Mouse (Mus musculus) kidney, postnatal 4 days (tissue): Measurements from ENCODE around the gene Igfbp5.

Experiments used
- DNase-seq, 2 experiments: peaks; one replicate each; pipeline ENCODE4 v3.0.0; 2021; ENCODE audit warnings: mixed read lengths in 2 of 2

Igfbp5 gene

DNA sequence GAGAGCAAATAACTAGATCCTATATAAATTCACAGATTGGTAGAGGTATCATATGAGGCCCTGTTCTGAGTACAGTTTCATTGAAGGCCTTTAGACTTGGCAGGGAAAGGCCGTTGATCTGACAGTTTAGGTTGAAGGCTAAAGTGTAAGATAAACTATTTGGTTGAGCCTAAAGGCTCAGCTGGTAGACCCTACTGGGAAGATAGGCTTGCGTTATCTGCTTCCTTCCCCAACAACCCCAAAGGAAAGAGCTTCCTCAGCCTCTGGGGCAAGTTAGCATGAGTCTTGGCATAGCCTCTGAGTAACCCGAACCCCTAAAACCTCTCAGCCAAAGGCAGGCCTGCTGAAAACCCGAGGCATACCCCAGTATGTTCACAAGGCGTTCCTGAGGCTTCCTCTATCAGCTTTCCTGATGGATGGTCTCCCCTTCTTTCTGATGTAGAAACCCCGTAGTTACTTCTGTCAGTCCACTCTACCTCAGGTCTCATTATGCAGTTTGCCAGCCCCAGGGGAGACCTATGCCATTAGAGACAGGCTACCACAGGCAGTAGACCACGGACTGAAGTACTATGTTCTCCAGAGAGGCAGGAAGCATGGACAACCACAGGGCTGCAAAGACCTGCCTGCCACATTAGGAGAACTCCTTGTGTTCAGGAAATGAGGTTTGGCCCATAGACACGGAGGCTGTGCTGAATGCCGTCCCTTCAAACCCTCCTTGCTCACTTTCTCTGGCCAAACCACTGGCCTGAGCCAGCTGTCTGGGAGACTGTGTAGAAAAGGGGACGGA is 6.1 kb downstream of the Igfbp5 start:
- DNase-seq = no peak

DNA sequence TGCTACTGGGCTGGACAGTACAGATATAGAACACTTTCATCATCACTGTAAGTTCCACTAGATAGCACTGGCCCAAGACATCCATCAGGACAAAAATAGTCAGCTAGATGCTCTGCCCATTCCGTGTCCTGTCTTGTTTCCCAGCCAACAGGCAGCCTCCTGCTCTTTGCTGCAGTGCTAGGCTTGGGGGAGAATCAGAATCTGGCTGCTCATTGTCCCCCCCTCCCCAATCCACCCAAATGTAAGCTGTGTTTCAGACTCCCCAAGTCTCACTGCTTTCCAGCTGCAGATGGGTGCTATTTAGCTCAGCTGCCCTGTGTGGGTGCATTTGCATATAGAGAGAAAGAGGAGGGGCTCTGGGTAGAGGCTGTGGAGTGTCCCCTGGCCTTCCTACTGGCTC is 7.3 kb downstream of the Igfbp5 start:
- DNase-seq = no peak

DNA sequence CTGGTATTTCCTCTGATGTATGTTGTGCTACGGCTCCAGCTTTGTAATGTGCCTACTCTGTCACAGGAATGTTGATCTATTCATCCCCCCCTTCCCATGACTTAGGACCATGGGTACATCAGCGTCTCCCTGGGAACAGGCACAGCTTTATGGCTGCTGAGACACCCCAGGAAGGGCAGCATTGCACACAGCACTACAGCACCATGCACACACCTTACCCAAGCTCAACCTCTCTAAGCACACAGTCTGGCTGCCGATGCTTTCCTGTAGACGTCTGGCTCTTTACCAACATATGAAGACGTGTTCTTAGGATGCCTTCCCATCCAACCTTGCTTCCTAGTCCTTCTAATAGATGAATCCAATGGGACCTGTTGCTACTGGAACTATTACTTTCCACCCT is 8.3 kb downstream of the Igfbp5 start:
- DNase-seq = no peak

DNA sequence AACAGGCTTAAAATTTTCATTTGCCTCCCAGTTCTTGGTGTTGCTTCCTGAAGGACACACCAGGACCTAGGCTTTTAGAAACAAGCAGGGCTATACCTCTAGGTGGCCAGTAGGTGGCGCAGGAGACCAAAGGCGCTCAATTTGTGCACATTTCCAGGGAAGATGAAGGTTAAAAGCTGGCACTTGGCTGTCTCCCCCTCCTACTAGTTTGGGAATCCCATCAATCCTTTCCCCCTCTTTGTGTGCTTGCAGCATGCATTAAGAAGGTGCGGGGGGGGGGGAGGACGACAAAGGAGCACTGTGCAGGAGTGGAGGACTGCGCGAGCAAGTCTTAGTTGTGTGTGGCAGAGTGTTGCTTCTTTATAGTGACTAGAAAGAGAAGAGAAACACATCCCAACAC is 8.8 kb downstream of the Igfbp5 start:
- peak; percentile 88 to 89 for DNase-seq

DNA sequence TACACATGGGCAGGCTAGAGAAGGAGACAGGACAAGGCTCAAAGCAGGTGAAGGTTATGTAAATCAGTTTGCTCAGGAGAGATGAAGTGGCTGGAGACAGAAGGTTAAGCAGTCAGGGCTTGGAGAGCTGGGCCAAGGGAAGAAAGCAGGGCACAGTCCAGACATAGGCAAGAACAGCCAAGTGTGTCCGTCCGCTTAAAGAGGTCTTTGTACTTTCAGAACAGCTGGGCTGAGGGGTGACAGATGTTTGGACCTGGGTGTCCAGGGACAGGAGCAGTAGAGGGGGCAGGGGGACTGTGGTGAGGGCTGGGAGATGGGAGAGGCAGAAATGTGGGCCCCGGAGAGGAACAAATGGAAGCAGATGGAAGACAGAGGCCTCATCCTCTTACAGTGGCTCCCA is 10.4 kb downstream of the Igfbp5 start:
- DNase-seq = no peak

DNA sequence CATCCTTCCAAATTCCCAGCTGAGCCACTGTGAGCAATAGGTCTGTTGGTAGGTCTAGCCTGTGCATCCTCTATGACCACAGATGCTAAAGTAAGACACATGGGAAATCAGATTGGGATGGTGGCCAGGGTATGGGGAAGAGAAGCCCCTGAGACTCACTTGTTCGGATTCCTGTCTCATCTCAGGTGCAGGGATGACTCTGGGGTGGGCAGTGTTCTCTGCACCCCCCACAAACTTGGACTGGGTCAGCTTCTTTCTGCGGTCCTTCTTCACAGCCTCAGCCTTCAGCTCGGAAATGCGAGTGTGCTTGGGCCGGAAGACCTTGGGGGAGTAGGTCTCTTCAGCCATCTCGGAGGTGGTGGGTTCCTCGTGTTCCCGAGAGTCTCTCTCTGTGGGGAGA is 11.0 kb downstream of the Igfbp5 start:
- DNase-seq = no peak

DNA sequence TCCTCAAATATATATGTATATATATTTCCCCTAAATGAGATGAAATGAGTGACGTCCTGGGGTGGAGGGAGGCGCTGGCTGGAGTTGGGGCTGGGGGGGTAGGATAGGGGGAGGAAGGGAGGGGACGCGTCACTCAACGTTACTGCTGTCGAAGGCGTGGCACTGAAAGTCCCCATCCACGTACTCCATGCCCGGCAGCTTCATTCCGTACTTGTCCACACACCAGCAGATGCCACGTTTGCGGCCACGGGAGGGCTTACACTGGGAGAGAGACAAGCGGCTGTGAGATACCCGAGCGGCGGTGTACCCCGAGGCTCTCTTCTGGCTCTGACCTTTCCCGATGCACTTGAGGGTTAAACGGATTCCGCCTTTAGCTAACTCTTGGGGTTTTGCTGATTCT is 12.4 kb downstream of the Igfbp5 start:
- no peak for DNase-seq

DNA sequence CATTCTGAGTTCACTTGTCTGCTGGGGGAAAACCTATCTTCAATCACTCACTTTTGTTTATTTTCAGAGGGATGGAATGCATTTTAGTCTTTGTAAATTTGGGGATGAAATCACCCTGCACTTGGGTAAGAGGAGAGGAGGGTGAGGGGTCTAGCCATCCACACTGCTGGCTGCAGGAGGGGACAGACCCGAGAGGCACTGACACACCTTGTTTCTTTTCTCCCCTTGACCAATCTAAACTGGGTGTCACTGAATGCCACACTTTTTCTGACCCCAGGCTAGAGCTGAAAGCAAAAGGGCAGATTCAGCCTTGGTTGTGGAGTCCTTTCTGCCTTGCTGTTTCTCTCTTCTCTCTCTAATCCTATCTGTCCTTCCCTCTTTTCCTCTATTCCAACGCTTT is 13.0 kb downstream of the Igfbp5 start:
- no peak for DNase-seq

DNA sequence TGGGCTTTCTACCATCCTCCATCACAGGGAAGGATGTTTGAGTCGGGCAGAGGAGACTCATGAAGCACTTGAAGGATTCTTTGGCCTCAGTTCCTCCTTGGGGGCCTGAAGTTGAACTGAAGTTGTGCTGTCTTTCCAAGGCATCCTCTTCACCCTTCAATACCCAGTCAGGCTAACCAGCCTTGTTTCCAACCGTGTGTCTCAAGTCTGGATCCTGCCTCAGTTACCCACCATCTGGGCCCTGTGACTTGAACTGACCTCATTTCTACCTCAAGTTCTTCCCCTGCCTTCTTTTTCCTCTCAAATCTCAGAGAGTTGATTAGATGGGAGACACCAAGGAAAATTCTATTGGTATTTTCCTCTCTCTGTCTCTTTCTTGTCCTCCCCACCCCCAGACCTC is 14.2 kb downstream of the Igfbp5 start:
- no peak for DNase-seq

DNA sequence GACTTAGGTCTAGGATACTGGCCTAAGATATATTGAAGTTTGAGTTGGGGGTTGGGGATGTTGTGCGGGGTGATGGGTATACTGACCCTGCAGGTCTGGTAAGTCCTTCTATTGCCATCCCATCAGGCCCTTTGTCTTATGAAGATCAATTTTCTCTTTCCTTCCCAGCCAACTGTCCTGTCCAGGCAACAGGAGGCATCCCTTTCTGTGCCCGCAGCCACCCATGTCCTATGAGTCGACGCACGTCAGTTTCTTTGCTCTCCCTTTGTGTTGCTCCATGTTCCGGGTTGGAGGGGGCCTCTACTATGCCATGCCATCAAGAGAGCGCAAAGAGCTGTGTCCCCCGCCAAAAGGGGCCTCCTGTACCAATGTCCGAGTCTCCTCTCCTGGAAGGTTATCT is 14.7 kb downstream of the Igfbp5 start:
- no peak for DNase-seq

DNA sequence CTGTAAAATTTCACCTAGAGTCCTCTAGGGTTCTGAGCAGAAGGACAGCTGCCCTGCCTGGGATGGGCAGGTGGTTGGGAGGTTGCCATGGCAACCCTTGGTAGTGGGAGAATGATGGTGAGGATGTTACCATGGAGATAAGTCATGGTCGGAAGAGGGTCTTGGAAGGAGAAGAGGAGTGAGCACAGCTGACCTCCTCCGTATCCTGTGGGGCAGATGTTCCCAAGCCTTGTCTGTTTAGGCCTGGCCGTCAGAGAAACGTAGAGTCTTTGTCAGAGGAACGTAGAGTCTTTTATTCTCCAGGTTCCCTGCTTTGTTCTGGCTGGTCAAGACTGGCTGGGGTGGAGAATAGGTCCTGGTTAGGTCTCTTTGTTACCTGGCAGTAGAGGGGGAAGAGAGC is 15.8 kb downstream of the Igfbp5 start:
- DNase-seq = no peak

DNA sequence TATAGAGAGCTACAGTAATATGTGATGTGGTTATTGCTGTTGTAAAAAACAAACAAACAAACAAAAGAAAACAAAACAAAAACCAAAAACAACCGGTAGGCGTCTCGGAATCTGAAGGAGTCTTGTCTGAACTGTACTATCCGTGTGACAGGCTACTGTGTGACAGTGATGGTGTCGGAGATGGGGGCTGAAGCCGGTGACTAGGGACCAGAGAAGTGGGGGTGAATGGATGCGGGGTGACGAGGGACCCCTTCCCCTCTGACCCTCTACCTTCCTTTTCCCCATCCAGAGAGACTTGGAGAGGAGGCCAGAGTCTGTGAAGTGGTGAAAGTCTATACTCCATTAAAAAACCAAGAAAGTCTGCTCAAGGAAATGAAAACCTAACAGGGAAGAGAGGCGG is 16.4 kb downstream of the Igfbp5 start:
- DNase-seq = no peak

DNA sequence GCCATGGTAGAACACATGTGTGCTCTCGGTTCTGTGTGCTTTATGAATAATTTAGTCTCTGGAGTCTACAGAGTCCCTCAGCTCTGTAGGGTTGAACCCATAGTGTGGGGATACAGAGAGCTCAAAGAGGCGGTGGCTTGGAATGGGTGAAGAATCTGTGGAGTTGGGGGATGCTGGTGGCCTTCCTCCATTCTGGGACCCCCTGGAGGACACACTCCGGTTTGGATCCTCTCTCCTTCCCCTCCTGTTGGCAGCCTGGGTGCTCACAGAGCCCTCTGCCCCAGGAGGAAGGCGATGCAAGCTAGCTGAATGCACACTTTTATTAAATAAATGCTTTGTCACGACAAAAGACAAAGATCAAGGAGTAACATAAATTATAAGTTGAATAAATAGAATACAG is 17.1 kb downstream of the Igfbp5 start:
- no peak for DNase-seq

DNA sequence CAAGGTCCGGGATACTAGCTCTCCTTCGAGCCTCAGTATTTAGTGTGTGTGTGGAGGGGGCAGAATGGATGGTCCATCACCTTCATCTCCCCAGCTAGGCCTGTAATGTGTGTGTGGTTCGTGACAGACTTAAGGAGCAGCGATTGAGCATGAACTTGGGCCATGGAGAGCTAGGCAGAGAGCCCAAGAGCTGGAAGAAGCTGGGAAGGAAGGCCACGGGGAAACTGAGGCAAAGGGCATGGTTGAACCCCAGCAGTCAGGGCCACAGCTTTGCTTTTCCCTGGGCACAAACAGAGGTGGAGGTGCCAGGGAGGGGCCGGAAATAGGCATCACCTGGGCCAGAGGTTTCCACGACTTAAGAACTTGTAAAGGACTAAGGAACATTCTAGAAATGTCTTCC is 17.5 kb downstream of the Igfbp5 start:
- DNase-seq = no peak

DNA sequence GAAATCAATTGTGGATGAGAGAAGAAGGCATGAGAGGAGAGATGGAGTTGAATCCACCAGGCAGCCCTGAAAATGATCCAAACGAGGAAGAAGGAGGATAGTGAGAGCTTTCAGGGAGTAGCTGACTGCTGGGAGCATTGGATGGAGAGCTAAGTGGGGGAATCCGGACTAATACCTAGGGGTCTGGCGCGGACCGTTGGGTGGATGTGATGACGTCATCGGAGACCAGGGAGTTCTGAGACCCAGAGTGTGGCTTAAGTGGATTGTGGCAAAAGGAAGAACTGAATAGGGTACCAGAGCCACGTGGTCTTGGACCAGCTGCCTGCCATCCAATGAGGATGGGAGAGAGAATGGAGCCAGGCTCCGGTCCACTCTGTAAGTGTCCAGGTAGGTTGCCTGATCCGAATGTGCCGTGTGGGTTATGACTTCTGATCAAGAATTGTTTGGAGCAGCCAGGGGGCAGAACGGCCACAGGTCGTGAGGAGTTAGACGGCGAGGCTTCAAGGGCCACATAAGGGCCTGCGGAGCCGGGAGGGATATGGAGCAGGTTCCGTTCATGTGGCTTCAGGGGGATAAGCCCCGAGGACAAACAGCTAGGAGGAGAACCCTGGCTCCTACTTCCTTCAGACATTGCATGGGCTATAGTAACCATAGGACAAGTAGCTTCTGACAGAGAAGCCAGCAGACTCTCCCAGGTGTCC is 18.3 kb downstream of the Igfbp5 start:
- no peak for DNase-seq

DNA sequence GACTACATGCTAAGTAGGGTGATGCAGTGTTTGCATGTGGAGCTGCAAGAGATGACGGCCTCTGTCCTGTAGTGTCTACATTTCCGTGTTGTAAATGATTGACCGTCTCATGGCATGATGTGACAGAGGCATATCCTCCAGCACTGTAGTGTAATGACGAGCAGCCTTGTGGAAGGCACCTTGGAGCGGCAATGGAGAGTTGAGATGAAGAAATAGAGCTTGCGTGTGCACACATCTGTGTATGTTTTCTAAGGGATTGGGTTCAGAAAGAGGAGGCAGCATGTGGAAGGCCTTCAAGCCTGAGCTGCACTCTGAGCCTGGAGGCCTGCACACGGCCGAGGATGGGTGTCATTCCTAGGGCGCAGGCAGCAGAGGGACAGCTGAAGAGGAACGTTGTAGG is 19.0 kb downstream of the Igfbp5 start:
- DNase-seq = no peak

DNA sequence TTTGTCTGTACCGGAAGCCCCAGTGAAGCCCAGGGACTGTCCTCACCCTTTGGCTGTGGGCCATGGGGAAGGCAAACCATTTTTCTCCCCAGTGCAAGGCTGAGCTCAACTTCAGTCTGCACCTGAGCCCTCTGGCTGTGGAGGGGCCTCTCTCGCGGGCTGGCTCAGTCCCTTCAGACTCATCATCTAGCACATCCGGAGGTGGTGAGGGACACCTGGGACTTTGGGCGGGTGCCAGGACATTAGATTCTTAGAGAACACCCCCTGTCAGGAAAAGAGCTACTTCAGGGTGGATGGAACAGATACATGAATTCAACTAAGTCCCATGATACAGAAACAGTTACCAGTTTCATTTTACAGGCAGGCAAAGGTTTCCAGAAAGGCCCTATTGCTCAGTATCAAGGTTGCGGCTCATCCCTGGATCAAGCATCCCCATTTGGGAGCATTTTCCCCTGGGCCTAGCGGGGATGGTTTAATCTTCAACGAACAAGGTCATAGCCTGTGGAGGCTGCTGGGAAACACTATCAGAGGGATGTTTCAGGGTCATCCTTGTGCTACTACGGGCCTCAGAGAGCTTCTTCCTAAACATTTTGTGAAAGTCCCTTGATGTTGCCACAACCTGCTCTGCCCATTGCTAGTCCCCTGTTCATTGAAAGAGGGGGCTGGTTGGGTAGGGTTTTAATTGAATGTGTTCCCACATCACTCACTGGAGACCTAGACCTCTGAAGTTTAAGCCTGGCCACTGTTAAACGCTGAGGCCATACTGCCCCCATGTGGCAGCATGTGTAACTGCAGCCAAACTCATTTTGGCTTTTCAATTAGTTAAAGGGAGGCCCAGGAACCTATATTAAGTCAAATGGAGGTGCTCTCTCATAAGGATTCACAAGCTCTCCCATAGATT is 20.1 kb downstream of the Igfbp5 start:
- peak; percentile 68 to 69 for DNase-seq

DNA sequence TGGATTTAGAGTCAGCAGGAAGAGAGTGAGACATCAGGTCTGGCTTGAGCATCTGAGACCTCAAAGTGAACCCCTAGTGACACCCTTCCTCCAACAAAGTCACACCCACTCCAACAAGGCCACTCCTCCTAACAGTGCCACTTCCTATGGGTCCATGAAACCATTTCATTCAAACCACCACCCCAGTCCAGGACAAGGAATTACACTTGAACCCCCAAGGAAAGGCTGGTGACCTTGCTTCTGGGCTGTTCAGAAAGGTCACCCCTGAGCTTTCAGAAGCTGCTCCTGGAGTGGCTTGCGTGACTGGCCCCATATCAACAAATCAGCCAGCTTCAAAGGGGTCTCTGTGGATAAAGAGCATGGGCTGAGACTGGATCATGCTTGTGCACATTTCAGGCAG is 20.9 kb downstream of the Igfbp5 start:
- DNase-seq = no peak

DNA sequence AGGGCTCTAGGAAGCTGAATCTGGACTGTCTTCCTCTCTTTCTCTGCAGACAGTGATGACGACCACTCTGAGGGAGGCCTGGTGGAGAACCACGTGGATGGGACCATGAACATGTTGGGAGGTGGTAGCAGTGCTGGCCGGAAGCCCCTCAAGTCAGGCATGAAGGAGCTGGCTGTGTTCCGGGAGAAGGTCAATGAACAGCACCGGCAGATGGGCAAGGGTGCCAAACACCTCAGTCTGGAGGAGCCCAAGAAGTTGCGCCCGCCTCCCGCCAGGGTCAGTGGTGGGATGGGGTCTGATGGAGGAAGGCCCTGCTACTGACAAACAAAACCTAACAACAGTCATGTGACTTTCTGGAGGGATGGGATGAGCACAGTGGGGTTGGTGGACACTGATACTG is 25.6 kb downstream of the Igfbp5 start:
- DNase-seq = no peak

DNA sequence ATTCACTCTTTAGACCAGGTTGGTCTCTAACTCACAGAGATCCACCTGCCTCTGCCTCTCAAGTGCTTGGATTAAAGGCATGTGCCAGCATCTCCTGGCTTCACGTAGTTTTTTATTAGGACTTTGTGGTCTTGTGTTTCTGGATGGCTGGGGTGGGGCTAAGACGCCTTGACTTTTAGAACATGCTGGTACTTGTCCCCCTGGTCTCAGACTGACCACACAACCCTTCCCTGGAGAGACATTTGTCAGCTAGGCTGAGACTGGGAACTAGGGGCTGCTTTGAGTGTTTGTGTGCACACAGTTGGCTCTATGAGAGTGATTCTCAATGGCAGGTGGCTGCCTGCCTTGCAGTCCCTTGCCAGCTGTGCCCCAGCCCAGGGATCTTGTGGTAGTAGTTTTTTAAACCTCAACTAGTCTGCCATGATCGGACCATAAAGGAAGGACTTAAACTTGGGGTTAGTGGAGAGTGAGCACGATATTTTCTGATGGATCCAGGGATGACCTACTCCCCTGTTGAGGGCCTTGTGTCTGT is 26.8 kb downstream of the Igfbp5 start:
- DNase-seq = no peak

DNA sequence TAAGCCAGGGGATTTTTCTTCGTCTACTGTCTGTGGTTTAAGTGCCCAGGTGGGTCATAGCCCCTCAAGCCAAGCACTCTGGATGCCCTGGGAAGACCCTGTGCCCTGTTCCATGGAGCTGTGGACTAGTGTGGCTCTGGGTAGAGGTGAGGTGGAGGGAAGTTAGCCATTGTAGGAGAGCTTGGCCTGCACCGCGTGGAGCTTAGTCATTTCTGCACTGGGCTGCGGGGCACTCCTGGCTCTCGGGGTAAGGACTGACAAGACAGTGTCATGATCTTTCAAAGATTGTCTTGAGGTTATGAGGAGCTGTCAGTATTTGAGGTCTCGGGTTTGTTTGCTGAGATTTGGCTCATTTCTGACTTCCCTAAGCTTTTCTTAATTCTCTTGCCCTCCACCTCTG is 30.0 kb downstream of the Igfbp5 start:
- DNase-seq = no peak

DNA sequence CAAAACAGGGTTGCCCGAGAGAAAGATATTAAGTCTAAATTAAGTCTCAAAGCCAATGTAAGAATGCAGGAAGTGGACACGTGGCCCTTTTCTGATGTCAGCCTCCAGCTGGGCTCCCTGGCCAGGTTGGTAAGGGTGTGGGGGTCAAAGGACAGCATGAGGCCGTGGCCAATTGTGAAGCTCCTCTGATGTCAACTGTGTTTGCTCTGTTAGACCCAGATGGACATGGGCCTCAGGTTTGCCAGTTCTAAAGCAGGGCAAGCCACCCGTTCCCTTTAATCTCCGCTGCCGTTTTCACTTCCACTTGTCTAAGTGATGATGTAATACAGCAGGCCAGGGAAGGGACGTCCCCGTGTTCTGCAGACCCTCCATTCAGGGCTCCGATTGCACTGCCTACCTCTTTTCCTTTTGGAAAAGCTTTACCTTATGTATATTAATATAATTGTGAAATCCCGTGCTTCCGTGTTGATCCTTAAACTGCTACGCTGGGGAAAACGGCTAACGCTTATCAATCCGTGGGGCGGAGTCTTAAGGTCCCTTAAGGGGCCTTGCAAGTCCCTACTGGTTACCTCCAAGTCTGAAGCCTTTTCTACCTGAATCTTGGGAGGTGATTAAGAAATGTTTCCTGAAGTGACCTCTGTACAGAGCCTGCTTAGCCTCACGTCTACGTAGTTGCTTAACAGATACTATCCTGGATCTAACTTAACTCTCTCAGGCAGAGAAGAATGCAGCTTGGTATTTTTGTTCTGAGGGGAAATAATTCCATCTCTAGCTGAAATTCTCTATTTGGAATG is 31.8 kb downstream of the Igfbp5 start:
- no peak for DNase-seq

DNA sequence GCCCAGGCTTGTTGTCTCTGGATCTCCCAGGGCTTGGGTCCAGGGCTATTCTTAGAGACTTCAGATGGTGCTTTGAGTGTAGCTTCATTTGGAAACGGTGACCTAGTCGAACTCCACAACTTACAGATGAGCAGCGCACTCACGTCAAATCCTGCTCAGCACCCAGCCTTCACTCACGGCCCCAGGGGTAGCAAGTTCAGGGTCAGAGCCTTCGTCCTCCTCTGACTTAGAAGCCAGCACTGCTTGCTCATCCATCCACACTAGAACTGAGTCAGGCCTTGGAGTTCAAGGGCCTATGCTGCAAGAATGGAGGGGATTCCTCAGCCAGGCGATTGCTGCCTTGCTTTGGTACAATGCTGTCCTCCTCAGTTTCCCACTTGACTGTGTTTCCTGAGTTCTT is 34.9 kb downstream of the Igfbp5 start:
- DNase-seq = no peak
